Mouse (Mus musculus) ovary, postnatal 10 days (tissue): Measurements from ENCODE around the gene Coa4.

Experiments
- DNase-seq: peaks from one replicate; pipeline ENCODE4 v3.0.0; 2022; ENCODE audit warnings: low spot score

Coa4 gene

DNA sequence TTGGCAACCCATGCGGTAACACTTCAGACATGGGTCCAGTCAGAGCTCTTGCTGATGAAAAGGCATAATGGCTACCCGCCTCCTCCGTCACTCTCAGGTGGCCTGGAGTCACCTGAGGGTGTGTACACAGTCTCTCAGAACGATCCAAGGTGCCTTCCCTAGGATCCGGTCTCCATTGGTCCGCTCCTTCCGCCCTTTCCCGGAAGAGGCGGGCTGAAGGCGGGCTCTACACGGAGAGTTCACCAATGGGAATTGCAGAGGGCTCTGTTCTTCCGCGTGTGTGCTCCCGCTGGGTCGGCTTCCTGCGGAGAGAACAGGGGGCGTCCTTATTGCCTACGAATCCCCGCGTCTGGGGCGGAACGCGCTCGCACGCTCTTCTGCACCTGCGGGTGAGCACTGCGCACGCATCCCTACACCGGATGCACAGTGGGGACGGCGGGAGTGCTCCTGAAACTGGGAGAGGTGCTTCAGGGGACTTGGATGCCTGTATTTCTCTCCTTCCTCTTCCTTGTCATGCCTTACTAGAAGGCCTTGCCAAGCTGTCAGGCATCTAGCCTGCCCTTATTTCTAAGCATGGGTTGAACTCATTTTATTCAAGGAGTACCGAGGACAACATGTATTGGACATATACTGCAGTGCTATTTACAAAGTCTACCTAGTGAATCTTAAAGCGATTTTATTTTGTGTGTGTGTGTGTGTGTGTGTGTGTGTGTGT, at the start of gene Coa4:
Gene Coa4 (plus strand): TSS at position 268 of the 715 bp plus-strand sequence.
- peak; percentile 45 for DNase-seq

DNA sequence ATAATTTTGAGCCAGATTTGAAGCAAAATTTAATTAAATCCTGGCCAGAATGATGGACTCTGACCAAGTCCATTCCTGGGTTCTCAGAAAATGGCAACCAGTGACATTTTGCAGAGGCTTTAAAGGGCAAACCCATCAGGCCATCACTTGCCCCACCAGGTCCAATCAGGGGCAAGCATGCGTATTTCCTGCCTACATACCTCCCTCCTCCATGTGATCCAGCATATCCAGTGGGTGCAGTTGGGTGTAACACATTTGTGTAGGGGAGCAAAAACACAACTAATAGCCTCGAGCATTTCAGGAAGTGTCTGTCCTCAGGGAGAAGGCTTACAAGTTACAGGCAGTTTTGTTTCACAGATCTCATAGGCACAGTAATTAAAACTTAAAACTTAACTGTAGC, 49.6 kb upstream of the Coa4 start:
- no peak for DNase-seq

GRCm38 (mm10) chr7:100488474-100489048, 48.3 kb upstream of the Coa4 start:
- no peak for DNase-seq

DNA sequence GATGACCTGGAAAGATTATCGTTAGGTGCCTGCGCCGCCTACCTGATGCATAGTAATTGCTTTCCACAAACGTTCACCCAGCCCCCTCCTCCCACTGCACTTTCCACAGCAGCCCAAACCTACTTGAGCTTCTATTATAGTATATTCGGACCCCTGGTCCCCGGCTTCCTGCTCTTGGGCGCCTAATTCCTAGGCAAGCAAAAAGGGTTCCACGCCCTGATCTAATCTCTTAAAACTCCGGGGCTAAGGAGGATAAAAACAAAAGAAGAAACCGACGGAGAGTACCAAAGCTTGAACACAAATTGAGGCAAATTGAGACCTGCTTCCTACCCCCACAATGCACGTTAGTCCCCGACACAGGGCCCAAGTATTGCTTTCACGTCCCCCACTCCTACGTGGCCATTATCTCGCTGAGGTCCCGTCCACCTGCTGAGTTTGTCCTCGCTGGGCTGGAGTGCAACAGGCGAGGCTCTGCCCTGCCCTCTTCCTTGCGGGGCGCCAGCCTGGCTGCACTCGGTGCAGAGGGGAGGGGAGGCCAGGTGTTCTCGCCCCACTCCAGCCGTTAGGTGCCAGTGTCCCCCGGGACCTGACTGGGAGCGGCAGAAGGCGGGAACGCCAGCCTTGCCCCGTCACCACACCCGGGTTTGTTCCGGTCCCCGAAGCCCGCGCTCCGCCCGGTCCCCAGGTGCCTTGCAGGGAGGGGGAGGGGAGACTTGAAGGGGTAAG, 44.3 kb upstream of the Coa4 start:
- no peak for DNase-seq

- DNase-seq, result peak; percentile 72
Measured at GRCm38 (mm10) chr7:100493117-100493483, 43.8 kb upstream of the Coa4 start, which contains the start of gene Ucp2. TSS of gene Ucp2 (plus strand) at chr7:100493337.

GRCm38 (mm10) chr7:100493484-100494414, 43.1 kb upstream of the Coa4 start:
- no peak for DNase-seq

DNA sequence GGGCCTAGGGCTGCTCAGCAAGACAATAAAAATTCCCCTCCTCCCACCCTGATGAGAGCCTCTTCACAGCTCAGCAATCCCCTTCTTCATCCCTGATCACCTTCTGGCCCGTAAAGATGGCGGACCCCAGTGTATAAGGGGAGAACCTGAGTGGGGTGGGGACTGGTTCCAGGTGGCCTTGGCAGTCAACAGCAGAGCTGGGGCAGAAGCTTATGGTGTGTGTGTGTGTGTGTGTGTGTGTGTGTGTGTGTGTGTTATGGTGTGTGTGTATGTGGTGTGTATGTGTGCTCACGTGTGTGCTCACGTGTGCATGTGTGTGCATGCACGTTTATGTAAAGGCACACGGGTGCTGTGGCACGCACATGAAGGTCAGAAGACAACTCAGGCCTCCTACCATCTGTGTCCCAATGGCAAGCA, 42.4 kb upstream of the Coa4 start:
- no peak for DNase-seq

GRCm38 (mm10) chr7:100495042-100495441, 41.8 kb upstream of the Coa4 start:
- no peak for DNase-seq

DNA sequence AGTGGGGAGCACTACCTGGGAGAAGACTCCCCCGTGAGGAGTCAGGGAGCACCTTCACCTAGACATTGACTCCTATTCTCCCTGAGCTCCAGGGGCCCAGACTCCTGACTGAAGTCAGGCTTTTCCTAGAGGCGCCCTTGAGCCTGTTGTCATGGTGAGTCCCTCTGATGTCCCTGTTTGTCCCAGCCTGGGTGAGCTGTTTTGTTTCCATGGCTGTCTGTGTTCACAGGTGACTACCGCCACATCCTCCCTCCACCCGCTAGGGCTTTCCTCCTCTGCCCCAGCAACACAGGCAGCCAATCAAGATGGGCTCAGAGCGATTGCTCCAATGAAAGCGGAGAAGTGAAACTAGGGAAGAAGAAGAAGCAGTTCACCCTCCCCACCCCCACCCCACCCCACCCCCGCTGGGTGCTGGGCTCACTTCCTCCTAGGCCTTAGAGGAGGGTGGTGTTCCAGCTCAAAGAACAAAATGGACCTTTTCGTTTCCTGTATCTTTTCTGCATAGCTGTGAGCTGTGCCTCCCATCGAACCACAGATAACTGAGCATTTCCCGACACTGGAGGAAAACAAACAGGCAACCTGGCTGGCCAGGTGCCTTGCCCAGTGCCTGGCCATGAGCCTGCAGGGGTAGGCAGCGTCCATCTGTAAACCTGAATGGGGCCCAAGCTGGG, 41.2 kb upstream of the Coa4 start:
- DNase-seq, result no peak

DNA sequence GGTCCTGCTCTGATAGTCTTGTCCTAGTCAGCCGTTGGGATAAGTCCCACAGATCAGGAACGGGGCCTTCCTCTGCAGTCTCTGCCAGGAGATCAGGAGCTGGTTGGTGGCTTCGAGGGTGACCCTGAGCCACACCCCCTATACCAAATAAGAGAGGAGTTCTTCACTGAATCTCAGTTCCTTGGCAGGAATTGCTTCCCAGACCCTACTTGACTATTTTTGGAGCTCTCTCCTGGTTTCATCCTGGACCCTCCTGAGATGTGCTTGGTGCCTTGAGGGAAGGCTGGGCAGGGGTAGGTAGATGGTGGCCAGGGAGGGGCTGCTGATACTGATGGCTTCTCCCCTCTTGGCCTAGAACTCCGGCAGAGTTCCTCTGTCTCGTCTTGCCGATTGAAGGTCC, 40.5 kb upstream of the Coa4 start:
- DNase-seq, result no peak

- DNase-seq, result no peak
Measured at GRCm38 (mm10) chr7:100496791-100497190, 40.1 kb upstream of the Coa4 start.

- no peak for DNase-seq
Measured at GRCm38 (mm10) chr7:100497402-100497801, 39.5 kb upstream of the Coa4 start.

DNA sequence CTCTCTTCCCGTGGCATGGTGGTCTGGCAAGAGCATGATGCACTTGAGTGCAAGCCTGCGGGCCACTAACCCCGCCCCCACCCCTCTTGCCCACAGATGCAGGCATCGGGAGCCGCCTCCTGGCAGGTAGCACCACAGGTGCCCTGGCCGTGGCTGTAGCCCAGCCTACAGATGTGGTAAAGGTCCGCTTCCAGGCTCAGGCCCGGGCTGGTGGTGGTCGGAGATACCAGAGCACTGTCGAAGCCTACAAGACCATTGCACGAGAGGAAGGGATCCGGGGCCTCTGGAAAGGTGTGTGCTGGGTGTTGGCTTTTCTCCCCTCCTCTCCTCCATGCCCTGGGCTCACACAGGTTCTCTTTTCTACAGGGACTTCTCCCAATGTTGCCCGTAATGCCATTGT, 38.9 kb upstream of the Coa4 start:
- no peak for DNase-seq

- DNase-seq, result no peak
Measured at GRCm38 (mm10) chr7:100499465-100499864, 37.4 kb upstream of the Coa4 start.

- no peak for DNase-seq
Measured at GRCm38 (mm10) chr7:100500276-100500977, 36.4 kb upstream of the Coa4 start.

DNA sequence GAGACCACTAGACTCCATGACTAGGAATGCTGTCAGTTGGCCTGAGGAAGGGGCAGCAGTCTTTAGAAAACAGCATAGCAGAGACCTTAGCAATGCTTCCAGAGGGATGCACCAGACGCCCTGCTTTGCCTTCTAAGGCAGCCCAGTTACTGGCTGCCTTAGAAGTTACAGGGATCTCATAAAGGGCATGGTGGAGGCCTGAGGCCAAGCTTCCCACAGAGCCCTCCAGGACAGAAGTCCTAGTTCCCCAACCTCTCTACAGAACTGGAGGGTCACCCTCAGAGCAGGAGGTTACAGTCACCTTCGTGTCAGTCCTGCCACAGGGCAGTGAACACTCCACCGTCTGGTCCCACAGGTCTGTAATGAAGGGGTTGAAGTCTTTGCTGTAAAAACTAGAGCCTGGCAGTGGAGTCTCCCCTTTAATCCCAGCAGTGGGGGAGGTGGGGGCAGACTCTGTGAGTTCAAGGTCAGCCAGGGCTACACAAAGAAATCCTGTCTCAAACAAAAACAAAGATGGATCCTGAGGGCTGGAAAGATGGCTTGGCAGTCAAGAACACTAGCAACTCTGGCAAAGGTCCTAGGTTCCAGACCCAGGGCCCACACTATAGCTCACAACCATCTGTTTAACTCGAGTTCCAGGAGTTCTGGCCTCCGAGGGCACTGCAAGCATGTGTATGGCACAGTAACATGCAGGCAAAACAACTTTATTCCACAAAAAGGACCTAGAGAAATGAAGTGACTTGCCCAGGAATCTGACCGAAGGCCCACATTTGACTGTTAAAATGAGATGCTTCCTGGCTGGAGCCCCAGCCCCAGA, 35.6 kb upstream of the Coa4 start:
- DNase-seq, result no peak

- no peak for DNase-seq
Measured at GRCm38 (mm10) chr7:100501844-100502373, 35.0 kb upstream of the Coa4 start.

- no peak for DNase-seq
Measured at GRCm38 (mm10) chr7:100502374-100502922, 34.4 kb upstream of the Coa4 start.

DNA sequence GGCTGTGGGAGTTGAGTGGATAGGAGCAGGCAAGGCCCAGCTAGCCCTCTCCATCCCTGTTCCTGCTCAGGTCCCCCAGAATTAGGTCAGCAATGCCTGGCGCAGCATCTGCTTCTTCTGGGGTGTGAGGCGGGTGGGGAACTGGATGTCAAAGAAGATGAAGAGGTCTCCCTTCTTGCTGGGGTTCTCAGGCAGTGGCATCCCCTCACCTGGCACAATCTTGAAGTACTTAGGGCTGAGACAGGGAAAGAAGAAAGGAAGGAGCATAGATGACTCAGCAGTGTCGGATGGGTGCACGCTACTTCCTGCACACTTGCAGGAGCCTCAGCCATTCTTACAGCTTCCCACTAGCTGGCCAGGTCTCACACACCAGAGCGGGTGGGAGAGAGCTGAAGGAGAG, 33.8 kb upstream of the Coa4 start:
- no peak for DNase-seq
